Comparison of ENCODE assay signal across 14 mouse cellular contexts in the genomic region with DNA sequence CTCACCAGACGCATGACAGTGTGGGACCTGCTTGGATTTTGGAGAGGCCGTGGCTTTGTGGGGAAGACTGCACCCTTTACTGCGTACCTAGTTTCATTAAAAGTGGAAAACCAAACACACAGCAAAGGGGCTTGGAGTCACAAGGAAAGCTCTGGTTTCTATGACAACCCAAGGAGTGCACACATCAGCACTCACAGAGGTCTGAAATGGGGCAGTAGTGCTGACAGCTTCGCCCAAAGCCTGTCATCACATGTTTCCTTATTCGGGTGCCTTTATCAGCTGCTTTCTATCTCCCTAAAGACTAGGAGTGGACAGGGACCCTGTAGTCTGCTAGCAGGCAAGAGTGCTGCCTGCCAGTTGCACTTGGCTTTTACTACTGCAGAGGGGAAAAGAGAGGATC. TPM values are rescaled to one million over a fixed set of nuclear protein-coding genes. Genes with fewer than 3 reads are reported as not detected.
A peak's percentile ranks its signal among the peaks of the same experiment; 100 is the strongest.
DNase-seq lines count a peak whose midpoint lies in the region; ATAC-seq lines count a peak whose summit lies in the region.
"Had no signal": no experiment of that assay in that cellular context is flagged by ENCODE, and none has a peak within 500 bp of the region (broad histone marks: within the 10 kb centered on the region; RNA-seq: fewer than 3 reads in every experiment).

No protein-coding gene starts in this region.

- H3K27ac ChIP-seq in heart, embryonic 14.5 days (replicated peaks in 1 of 2; ENCODE audit: control insufficient read depth in 1 of 2, insufficient read depth in 1 of 2, low read depth in 2 of 2, low read length in 2 of 2) = no peak overlapping the region
- 0 out of 2 replicates have a peak overlapping the region, but pooled peaks have one; percentile 28 for H3K27ac ChIP-seq in midbrain, embryonic 10.5 days (replicated peaks)
- H3K27ac ChIP-seq: liver, embryonic 15.5 days had no signal

- no peak overlapping the region for H3K4me3 ChIP-seq in heart, embryonic 14.5 days (ENCODE audit: control insufficient read depth in 1 of 2, insufficient read depth in 1 of 2, low read depth in 1 of 2, low read length in 2 of 2)
- H3K4me3 ChIP-seq in midbrain, embryonic 10.5 days = no peak overlapping the region
- H3K4me3 ChIP-seq: liver, embryonic 15.5 days had no signal

- no peak for DNase-seq in heart, adult 11 months
- peak; percentile 3 for DNase-seq in R1 (ENCODE audit: low read depth, low spot score)
- DNase-seq in embryo, embryonic 11 days = peak; percentile 26
- peak; percentile 19 for DNase-seq in midbrain, embryonic 10.5 days (ENCODE audit: low spot score)
- no peak for DNase-seq in thymus, postnatal 4 days
- DNase-seq in gastrocnemius, adult 8-10 months (ENCODE audit: low spot score in 2 of 2) = no peak
- DNase-seq in gastrocnemius, postnatal 25 days = no peak
- DNase-seq: adrenal gland, adult 8-10 months; gastrocnemius, postnatal 14 days had no signal

- H3K9ac ChIP-seq in heart, embryonic 14.5 days (ENCODE audit: low read length) = no peak overlapping the region
- H3K9ac ChIP-seq: liver, embryonic 15.5 days had no signal

- H3K27me3 ChIP-seq in heart, embryonic 14.5 days (ENCODE audit: control insufficient read depth, insufficient read depth, low read length) = no peaks in the 10 kb centered on the region
- H3K27me3 ChIP-seq in midbrain, embryonic 10.5 days (ENCODE audit: low read depth, poor library complexity, severe bottlenecking) = no peaks in the 10 kb centered on the region
- H3K27me3 ChIP-seq: liver, embryonic 15.5 days had no signal

- H3K4me1 ChIP-seq in heart, embryonic 14.5 days (ENCODE audit: control insufficient read depth in 2 of 2, insufficient read depth in 2 of 2, low read length in 2 of 2) = peaks cover 4 to 8% of the 10 kb centered on the region in 2 experiments
- H3K4me1 ChIP-seq in midbrain, embryonic 10.5 days = peaks cover 16% of the 10 kb centered on the region
- H3K4me1 ChIP-seq: liver, embryonic 15.5 days had no signal

- ATAC-seq in heart, embryonic 14.5 days (ENCODE audit: insufficient number of reproducible peaks, insufficient read depth, low FRiP score, low read depth) = no peak
- ATAC-seq: CD4-positive, CD25-positive, alpha-beta regulatory T cell, adult 4 months; intestine, embryonic 16.5 days had no signal

- H3K9me3 ChIP-seq in heart, embryonic 14.5 days (ENCODE audit: control insufficient read depth, low read length) = no peaks in the 10 kb centered on the region
- H3K9me3 ChIP-seq in midbrain, embryonic 10.5 days (replicated peaks) = no peaks in the 10 kb centered on the region
- H3K9me3 ChIP-seq: liver, embryonic 15.5 days had no signal

- WGBS in heart, embryonic 14.5 days = 11% methylated on average over 5 of the region's 5 CpGs
- 68% methylated on average over 5 of the region's 5 CpGs for WGBS in midbrain, embryonic 10.5 days

- H3K36me3 ChIP-seq in heart, embryonic 14.5 days (ENCODE audit: control insufficient read depth, insufficient read depth, low read length) = no peaks in the 10 kb centered on the region
- H3K36me3 ChIP-seq in midbrain, embryonic 10.5 days = no peaks in the 10 kb centered on the region
- H3K36me3 ChIP-seq: liver, embryonic 15.5 days had no signal

- peak overlapping the region; percentile 44 for H3K4me2 ChIP-seq in heart, embryonic 14.5 days (ENCODE audit: low read length)
- H3K4me2 ChIP-seq: liver, embryonic 15.5 days had no signal

RNA-seq across cellular contexts. Expression of gene Ankfn1, which starts 27.4 kb away (rescaled TPM):
- polyA plus RNA-seq in heart, embryonic 14.5 days (2014; fragmentation: Nextera tagmentation; extraction: Ambion mirVana) = not detected in 2 replicates
- polyA plus RNA-seq in midbrain, embryonic 10.5 days (2016; fragmentation: Nextera tagmentation; extraction: Ambion mirVana) = 1.9 and 2.6 TPM in 2 replicates
- under 1 TPM in 3 of 4 experiments, not detected in 1; 0.17 to 0.27 (median 0.19) TPM for total RNA-seq in gastrocnemius, adult 8-10 months (2022)
- total RNA-seq in gastrocnemius, postnatal 25 days (2021) = under 1 TPM in 1 of 2 experiments, not detected in 1; 0.28 TPM
- polyA plus RNA-seq: CD4-positive, CD25-positive, alpha-beta regulatory T cell, adult 4 months; large intestine, adult 2 months; liver, embryonic 15.5 days had no signal

Comparison
In these comparisons a context has a peak if more than half of its experiments do, and no peak if none do; other contexts are left out.
1. DNase-seq: peak in R1 (single experiment), embryo, embryonic 11 days (single experiment) and midbrain, embryonic 10.5 days (single experiment); none in heart, adult 11 months (single experiment), thymus, postnatal 4 days (single experiment), gastrocnemius, adult 8-10 months (0 of 2) and gastrocnemius, postnatal 25 days (single experiment).